Mouse (Mus musculus) testis, adult 2 months (tissue): ENCODE measurements around the gene Neurl1a. TPM values are rescaled to one million over a fixed set of nuclear protein-coding genes. Genes with fewer than 3 reads are reported as not detected.

ENCODE experiments used
- H3K27ac ChIP-seq: fragments of 200-500 bp; 2 replicates; pipeline ENCODE4 v1.5.1; 2012; ENCODE audit warnings: low read depth, low read length; ENCODE audit not compliant: control insufficient read depth, insufficient read depth
- H3K27me3 ChIP-seq: fragments of 200-500 bp; 2 replicates; pipeline ENCODE4 v1.6.1; 2012; ENCODE audit warnings: mild to moderate bottlenecking, low read length, moderate library complexity; ENCODE audit not compliant: control insufficient read depth, insufficient read depth
- H3K36me3 ChIP-seq: fragments of 200-500 bp; 2 replicates; pipeline ENCODE4 v1.6.1; 2012; ENCODE audit warnings: mild to moderate bottlenecking, low read length; ENCODE audit not compliant: control insufficient read depth, insufficient read depth
- H3K4me1 ChIP-seq: fragments of 200-500 bp; 2 replicates; pipeline ENCODE4 v1.6.1; 2012; ENCODE audit warnings: low read length; ENCODE audit not compliant: control insufficient read depth, insufficient read depth
- H3K4me3 ChIP-seq: fragments of 200-500 bp; 2 replicates; pipeline ENCODE4 v1.5.1; 2012; ENCODE audit warnings: low read depth, mild to moderate bottlenecking, low read length, moderate library complexity, mixed read lengths; ENCODE audit not compliant: control insufficient read depth
- CTCF ChIP-seq: fragments of 200-500 bp; IDR thresholded peaks from 2 replicates; pipeline ENCODE4 v1.5.1; 2012; ENCODE audit warnings: low read depth, mild to moderate bottlenecking, inconsistent platforms, low read length, moderate library complexity; ENCODE audit not compliant: control insufficient read depth, insufficient read depth, insufficient replicate concordance
- POLR2A ChIP-seq: fragments of 200-500 bp; IDR thresholded peaks from 2 replicates; pipeline ENCODE4 v1.6.1; 2012; ENCODE audit warnings: low read depth, mild to moderate bottlenecking, inconsistent platforms, low read length, moderate library complexity; ENCODE audit not compliant: control insufficient read depth
- polyA plus RNA-seq: library from polyadenylated mRNA; depleted of rRNA; stranded (reverse); fragments of >200 nt; gene quantifications from 2 replicates; pipeline ENCODE4 v1.2.3, GENCODE M21; 2012

Neurl1a gene
- polyA plus RNA-seq, 1 experiment: 37.0 TPM

GRCm38 (mm10) chr19:47213470-47213869 is 34.9 kb downstream of the Neurl1a start:
- peak; percentile 50; the same call in 1 of the 2 replicates for TF ChIP-seq CTCF
- no peak for TF ChIP-seq POLR2A
- H3K4me1 ChIP-seq: no peaks in the 10 kb centered on the region
- H3K27me3 ChIP-seq: no peaks in the 10 kb centered on the region
- no peak overlapping the region for H3K27ac ChIP-seq
- H3K4me3 ChIP-seq: no peak overlapping the region
- no peaks in the 10 kb centered on the region for H3K36me3 ChIP-seq

GRCm38 (mm10) chr19:47216766-47217165 is 38.1 kb downstream of the Neurl1a start:
- Histone ChIP-seq H3K27ac (no peak overlapping the region), H3K36me3 (no peaks in the 10 kb centered on the region), H3K4me1 (no peaks in the 10 kb centered on the region), H3K4me3 (no peak overlapping the region), H3K27me3 (no peaks in the 10 kb centered on the region)
- TF ChIP-seq CTCF (no peak), POLR2A (no peak)

GRCm38 (mm10) chr19:47219622-47220021 is 41.0 kb downstream of the Neurl1a start:
- Histone ChIP-seq H3K27ac (no peak overlapping the region), H3K4me3 (no peak overlapping the region), H3K4me1 (no peaks in the 10 kb centered on the region), H3K36me3 (no peaks in the 10 kb centered on the region), H3K27me3 (no peaks in the 10 kb centered on the region)
- TF ChIP-seq POLR2A: no peak
- TF ChIP-seq CTCF: no peak

- no peak overlapping the region for H3K27ac ChIP-seq
- TF ChIP-seq CTCF (no peak), POLR2A (no peak)
- H3K4me1 ChIP-seq: no peaks in the 10 kb centered on the region
- no peaks in the 10 kb centered on the region for H3K36me3 ChIP-seq
- no peaks in the 10 kb centered on the region for H3K27me3 ChIP-seq
- no peak overlapping the region for H3K4me3 ChIP-seq
These were observed 41.6 kb downstream of the Neurl1a start for GRCm38 (mm10) chr19:47220232-47220631.

GRCm38 (mm10) chr19:47221006-47221405 is 42.4 kb downstream of the Neurl1a start:
- H3K36me3 ChIP-seq: no peaks in the 10 kb centered on the region
- H3K4me3 ChIP-seq: no peak overlapping the region
- no peaks in the 10 kb centered on the region for H3K4me1 ChIP-seq
- H3K27me3 ChIP-seq: no peaks in the 10 kb centered on the region
- TF ChIP-seq CTCF (no peak), POLR2A (no peak)
- H3K27ac ChIP-seq: no peak overlapping the region

GRCm38 (mm10) chr19:47221500-47222153 is 43.0 kb downstream of the Neurl1a start:
- TF ChIP-seq CTCF (no peak), POLR2A (no peak)
- no peaks in the 10 kb centered on the region for H3K36me3 ChIP-seq
- H3K4me1 ChIP-seq: no peaks in the 10 kb centered on the region

GRCm38 (mm10) chr19:47222154-47222840 is 43.7 kb downstream of the Neurl1a start:
- H3K4me3 ChIP-seq: no peak overlapping the region
- no peaks in the 10 kb centered on the region for H3K4me1 ChIP-seq
- TF ChIP-seq CTCF: no peak
- no peak for TF ChIP-seq POLR2A
- H3K36me3 ChIP-seq: no peaks in the 10 kb centered on the region
- no peak overlapping the region for H3K27ac ChIP-seq
- H3K27me3 ChIP-seq: no peaks in the 10 kb centered on the region

More at GRCm38 (mm10) chr19:47221500-47222153, 43.0 kb downstream of the Neurl1a start:
- Histone ChIP-seq H3K27ac (no peak overlapping the region), H3K4me3 (no peak overlapping the region), H3K27me3 (no peaks in the 10 kb centered on the region)
